Mouse (Mus musculus) monocyte, adult 5-6 weeks (primary cell): ENCODE data around the gene Abcc3. TPM values are rescaled to one million over a fixed set of nuclear protein-coding genes. Genes with fewer than 3 reads are reported as not detected.
A peak's percentile ranks its signal among the peaks of the same experiment; 100 is the strongest.

Experiments used
- ATAC-seq: fragments of 153-309, 156-312 bp; replicated peaks from 2 replicates; pipeline ENCODE4 v1.8.0; 2017; ENCODE audit warnings: mild to moderate bottlenecking; ENCODE audit not compliant: low TSS enrichment, insufficient number of reproducible peaks, severe bottlenecking, poor library complexity, low FRiP score
- total RNA-seq: library from RNA; stranded (forward); fragments of 200-1000, 200-491, 200-594 nt; gene quantifications from 3 replicates; pipeline ENCODE4 v1.2.3, GENCODE M21; 2017

Abcc3 gene
- total RNA-seq, 1 experiment from 2014 or later = 1.8 TPM

DNA sequence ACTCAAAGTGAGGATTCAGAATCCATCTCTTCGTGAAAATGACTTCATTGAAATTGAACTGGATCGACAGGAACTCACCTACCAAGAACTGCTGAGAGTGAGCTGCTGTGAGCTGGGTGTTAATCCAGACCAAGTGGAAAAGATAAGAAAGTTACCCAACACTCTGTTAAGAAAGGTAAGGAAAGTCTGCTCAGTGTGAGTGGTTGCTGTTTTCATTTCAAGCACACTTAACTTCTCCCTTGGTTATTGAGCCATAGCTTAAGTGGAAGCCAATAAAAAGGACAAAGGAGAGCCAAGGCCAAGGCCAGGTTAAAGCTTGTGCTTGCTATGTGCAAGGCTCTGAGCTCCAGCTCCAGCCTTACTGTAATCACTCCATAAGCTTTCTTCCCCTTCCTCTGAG, 54.5 kb downstream of the Abcc3 start:
- no peak for ATAC-seq

DNA sequence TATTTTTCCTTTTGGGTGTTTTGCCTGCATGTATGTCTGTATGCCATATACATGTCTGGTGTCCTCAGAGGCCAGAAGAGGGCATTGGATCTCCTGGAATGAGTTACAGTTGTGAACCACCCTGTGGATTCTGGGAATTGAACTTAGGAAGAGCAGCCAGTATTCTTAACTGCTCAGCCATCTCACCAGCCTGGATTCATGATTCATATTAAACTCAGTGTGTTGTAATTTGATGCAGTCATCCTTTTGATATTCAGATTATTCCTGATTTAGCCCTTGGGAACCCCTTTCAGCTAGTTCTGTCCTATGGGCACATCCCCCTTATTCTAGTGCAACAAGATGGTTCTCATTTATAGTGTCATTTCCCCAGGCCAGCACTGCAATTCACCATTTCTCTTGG, 56.2 kb downstream of the Abcc3 start:
- ATAC-seq = no peak

DNA sequence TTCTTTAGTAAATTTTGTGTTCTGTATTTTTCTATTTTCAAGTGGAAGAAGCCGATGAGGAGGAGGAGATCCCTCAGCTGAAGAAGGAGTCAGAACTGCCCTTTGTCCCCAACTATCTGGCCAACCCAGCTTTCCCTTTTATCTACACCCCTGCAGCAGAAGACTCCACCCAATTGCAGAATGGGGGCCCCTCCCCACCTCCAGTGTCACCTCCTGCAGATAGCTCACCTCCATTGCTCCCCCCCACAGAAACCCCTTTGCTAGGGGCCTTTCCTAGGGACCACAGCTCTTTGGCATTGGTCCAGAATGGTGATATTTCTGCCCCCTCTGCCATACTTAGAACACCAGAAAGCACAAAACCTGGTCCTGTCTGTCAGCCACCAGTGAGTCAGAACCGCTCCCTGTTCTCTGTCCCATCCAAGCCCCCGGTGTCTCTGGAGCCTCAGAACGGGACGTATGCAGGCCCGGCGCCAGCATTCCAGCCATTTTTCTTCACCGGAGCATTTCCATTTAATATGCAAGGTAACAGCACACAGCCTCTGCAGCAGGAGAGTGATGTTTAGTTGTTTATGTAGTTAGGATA, 58.3 kb downstream of the Abcc3 start:
- ATAC-seq = no peak

DNA sequence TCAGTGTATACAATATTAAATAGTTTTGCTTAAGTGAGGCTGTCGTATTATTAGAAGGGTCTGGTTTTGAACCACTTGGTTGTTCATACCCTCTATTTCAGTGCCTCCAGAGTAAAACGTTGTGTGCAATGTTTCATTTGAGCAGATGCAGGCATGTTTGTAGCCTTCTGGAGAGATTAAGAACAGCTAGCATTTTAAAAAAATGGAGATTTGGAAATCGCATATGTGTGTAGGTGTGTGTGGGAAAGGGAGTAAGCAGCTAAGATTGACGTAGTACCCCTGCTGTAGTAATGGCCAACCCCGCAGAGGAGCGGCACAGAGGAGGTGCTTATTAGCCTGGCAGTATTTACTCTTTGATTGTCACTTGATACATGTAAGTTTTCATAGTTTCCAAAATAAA, 60.1 kb downstream of the Abcc3 start:
- ATAC-seq = no peak

DNA sequence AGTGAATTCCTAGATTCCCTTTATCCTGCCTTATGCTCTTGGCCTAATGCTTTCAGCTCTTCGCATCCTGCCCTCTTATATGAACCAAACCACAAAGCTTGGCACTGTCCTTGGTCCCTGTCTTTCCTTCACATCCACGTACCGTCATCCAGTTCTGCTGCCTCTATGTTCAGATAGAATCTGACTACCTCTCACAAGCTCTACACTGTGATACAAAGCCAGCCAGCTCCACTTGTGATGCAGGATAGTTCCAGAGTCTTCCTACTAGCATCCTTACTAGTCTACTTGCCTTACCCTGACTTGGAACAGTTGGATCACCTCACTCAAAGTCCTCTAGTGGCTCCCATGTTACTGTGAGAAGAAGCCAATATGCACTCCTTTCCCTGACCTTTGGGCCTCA, 62.6 kb downstream of the Abcc3 start:
- ATAC-seq = no peak

DNA sequence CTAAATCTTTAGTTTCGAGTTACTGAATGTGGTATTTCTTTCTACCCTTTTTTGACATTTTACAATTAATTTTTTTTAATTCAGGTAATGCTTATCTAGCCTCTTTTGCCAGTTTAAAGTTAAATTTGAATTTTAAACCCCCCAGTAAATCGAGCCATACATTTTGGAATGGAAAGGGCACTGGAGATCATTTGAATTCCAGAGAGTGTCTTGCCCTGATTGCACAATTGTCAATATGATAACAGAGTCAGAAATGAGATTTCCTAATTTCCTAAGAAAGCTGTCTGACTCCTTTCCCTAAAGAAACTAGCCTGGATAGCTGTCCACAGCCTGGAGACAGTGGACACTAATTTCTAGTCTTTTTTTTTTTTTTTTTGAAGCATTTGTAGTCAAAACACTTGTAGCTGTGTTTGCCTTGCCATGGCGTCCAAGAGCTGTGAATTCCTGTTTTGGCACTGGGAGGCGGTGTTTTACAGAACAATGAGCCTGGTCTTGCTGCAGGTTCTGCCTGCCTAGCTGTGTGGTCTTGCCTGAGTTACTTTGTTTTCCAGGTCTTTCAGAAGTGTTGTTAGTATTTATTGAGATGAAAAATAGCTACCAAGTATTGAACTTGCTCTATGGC, 63.4 kb downstream of the Abcc3 start:
- ATAC-seq = no peak

DNA sequence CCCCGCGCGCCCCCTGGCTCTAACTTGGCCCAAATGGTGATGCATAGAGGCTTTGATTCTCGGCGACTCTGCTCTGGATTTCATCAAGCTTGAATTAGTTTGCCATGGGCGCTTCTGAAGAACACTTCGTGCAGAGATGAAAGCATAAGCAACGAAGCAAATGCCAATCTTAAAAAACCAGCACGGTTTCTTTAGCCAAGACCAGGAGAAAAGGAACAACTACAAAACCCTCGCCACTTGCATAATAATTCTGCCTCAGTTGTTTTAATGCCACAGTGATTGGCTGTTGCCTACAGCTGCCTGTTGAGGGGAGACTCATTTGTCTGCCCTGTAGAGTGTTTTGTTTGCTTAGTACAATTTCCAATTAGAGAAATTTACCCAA, 64.2 kb downstream of the Abcc3 start:
- ATAC-seq = no peak

DNA sequence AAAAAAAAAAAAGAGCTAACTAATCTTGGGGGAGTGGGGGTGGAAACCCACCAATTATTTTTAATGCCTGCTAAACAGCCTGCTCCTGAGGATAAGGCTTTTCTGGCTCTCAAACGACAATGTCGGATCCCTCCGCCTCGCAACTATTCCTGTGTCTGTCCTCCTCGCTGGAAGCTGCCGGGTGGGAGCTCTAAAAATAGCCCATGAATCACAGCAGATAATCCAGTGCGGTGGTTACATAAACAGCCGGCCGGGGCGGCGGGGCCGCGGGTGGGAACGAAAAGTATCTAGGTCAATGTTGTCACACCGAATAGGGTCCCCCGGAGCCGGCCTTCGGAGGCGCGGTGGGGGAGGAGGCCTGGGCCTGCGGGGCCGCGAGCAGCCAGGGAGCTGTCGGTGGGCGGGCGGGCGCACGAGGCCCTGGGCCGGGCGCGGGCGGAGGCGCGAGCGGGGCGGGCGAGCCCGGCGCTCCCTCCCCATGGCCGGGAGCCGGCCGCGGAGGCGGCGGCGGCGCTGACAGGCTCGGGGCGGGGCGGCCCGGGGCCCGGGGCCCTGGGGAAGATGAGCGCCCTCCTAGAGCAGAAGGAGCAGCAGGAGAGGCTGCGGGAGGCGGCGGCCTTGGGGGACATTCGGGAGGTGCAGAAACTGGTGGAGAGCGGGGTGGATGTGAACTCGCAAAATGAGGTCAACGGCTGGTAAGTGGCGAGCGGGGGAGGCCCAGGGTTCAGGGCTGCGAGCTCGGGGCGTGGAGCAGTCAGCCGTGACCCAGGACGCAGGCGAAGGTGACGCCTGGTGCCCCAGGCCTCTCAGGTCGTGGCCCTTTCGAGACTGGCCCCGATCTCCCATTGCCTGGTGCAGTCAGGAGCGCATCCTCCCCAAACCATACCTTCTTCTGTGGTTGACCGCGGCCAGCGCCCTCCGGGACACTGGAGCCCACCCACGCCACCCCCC, 64.8 kb downstream of the Abcc3 start, which contains the start of gene Ankrd40:
TSS of gene Ankrd40 (plus strand) at position 309 of the 951 bp plus-strand sequence.
- peak; percentile 87 for ATAC-seq

DNA sequence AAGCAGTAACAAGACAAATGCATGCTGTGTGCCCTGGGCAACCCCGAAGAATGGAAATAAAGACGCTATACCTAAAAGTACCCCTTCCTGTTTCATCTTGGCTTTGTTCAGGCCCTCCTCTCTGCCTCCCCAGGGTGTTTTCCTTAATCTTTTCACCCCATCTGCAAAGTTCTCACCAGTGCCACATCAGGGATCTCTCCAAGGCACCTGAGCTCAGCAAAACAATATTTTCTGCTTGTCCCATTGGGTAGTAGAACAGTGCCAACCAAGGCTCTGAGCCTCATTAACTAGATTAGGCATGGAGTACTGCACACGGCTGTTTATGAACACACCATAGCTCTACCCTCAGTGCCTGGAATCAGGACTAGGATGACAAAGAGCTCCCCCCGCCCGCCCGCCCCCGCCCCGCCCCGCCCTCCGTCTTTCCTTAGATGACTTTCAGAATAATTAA, 65.8 kb downstream of the Abcc3 start:
- ATAC-seq = no peak

DNA sequence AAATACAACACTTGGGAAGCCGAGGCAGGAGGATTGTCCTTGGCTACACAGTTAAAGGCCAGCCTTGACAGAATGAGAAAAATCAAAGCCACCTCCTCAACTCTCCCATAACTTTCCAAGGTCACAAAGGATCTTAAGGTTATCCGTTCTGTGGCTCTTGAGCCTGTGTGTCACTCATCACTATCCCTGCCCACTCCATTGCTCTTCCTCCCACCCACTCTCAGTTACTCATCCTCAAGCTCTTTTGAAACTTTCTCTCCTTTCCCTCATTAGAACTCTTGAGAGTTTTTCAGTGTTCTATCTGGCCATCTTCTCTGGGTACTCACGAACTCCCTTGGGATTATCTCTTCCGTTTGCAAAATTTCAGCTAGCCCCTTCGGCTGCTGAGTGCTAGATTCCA, 68.2 kb downstream of the Abcc3 start:
- no peak for ATAC-seq

DNA sequence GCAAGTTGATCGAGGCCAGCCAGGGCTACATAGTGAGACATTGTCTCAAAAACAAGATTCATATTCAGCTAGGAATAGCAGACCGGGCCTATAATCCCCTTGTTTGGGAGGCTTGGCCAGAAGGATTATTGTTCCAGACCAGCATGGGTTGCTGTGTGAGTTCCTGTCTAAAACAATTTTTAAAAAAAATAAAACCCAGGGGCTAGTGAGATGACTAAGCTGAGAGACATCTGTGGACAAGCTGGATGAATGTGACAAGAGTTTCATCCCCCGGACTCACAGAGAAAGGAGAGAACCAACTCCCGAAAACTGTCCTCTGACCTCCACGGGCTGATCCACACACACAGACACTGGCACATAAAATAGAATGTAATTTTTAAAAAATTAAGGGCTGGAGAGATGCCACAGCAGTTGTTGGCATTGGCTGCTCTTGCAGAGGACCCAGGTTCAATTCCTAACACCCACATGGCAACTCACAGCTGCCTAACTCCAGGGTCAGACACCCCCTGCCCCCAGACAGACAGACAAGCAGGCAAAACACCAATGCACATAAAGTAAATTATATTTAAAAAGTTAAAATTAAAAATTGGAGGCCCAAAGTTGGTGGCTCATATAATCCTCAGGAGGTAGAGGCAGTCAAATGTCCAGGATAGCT, 69.4 kb downstream of the Abcc3 start:
- ATAC-seq = no peak

DNA sequence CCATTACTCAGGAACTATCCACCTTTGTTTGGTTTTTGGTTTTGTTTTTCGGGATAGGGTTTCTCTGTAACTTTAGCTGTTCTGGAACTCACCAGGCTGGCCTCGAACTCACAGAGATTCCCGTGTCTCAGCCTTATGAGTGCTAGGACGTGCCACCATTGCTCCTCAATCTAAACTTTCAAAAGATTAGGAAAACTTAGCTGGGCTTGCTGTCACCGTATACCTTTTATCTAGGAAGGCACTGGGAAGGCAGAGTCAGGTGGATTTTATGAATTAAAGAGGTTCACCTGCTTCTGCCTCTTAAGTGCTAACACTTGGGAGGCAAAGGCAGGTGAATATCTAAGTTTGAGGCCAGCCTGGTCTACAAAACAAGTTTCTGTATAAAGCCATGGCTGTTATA, 70.2 kb downstream of the Abcc3 start:
- ATAC-seq = no peak

DNA sequence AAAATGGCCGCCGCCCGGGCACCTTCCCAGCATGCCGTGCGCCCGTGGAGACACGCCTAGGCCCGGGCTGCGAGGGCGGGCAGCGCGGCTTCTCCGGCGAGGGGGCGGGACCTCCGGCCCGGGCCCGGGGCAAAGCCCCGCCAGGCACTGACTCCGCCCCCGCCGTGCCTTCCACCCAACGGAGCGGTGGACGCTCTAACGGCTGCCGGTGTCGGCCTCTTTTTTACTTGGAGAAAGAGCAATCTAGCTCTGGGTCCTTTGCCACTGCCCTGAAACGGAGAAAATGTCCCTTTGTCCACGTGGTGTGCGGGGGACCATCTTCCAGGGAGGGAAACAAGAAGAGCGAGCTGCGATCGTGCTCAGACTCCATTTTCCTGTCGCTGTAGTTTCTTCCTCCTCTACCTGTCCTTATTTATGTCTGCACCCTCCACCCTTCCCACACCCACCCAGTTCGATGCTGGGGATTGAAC, 70.8 kb downstream of the Abcc3 start, which contains the start of gene Luc7l3:
TSS of gene Luc7l3 (minus strand) at position 58 of the 470 bp plus-strand sequence.
- ATAC-seq = peak; percentile 80

DNA sequence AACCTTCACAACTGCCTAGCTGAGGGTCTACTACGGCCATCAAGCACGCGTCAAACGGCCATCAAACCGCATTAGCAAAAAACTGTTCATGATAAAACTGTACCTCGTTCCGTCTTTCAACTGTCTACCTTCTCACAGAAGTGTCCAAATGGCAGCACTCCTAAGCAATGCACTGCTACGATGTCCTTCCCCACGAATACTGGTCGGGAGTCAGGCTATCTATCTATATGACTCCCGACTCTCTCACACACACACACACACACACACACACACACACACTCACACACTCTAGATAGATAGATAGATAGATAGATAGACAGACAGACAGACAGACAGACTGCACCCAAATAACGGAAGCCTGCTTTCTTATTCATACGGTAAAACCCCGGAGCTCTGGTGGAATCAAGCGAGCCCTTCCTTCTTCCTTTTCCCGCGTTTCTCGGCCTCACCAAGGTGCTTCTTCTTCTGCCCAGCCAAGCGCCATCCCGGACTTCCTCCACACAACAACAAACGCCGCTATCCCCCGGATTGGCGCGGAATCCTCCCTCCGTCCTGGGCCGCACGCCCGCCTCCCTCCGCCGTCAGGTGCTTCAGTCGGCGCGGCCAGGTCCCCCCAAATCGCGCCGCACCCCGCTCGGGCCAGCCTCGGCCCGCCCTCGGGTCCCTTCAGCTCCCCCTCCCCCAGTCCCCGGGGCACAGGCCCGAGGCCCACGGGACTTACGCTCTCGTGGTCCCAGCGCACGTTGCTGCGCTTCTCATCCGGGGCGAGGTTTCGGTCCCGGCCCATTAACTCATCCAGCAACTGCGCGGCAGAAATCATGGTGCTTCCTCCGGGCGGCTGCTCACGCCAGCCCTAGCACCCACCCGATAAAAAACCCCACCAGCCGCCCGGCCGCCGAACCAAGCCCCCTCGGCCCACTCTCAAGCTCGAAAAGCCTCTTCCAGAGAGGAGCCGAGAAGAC, 71.5 kb downstream of the Abcc3 start:
- peak; percentile 38 for ATAC-seq

DNA sequence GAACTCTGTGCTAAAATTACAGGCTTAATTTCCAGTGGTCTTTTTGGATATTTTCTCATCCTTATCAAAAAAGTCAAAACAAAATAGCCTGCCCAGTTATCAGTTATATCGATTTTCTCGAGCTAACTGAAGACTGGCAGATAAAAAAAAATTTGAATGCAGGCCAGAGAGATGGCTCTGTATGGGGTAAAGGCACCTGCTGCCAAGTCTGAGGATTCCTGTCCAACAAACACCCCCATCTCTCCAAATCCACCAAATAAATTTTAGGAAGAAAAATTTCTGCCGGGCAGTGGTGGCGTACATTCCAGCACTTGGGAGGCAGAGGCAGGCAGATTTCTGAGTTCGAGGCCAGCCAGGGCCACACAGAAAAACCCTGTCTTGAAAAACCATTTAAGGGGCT, 74.7 kb downstream of the Abcc3 start:
- ATAC-seq = no peak

DNA sequence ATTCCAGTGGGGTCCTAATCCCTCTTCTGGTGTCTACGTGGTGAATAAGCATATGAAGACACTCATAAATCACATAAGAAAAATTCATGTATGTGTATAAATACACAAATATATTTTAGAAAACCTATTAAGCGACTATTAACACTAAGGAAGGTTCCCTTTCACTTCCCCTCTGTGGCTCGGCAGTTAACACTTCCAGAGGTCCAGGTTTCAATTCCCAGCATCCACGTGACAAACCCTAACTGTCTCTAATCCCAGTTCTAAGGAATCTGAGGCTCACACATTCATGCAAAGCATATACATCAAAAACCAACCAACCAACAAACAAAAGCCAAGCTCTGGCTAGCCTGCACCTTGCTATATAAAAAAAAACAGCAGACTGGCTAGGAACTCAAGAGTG, 75.3 kb downstream of the Abcc3 start:
- no peak for ATAC-seq

DNA sequence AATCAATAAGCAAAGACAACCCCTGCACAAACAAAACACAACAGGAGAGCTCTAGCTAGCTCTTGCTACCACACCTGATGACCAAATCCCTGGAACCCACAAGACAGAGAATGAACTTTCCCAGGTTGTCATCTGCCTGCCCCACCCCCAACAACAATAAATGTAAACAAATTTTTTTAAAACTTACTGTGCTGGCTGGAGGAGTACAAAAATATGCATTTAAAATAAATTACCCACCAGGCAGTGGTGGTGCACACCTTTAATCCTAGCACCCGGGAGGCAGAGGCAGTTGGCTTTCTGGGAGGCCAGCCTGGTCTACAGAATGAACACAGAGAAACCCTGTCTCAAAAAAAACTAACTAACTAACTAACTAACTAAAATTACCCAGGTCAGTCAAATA, 75.8 kb downstream of the Abcc3 start:
- ATAC-seq = no peak

DNA sequence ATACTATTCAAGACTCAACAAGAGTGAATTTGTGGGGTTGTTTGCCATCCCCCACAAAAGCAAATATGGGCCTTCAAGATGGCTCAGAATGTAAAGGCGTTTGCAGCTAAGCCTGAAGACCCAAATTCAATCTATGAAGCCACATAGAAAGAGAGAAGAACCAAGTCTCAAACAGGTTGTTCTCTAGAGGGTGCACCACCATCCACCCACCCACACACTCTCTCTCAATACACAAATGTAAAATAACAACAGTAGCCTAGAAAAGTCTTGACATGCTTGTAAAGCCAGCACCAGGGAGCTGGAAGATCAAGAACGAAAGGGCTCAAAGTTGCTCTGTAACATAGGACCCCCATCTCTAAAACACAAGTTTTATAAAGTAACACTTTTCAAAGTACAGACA, 76.3 kb downstream of the Abcc3 start:
- ATAC-seq = no peak
